Mouse (Mus musculus) left cerebral cortex, postnatal 25 days (tissue): ENCODE measurements at regions not wholly inside any gene's neighbourhood (a gene's known extent, or its start where the extent isn't known, plus 50 kb on each side); places are given as distances from the start of the nearest gene placed in this dataset.

Source experiments
- DNase-seq, 2 experiments: peaks; one replicate each; pipeline ENCODE4 v3.0.0; 2022; ENCODE audit warnings: low spot score in 2 of 2, mixed read lengths in 1 of 2
- intact Hi-C: fragments of 180-260 bp; cut with DNase I; formaldehyde crosslinking; loops from one replicate; pipeline ENCODE4 v1.15.1; 2025

DNA sequence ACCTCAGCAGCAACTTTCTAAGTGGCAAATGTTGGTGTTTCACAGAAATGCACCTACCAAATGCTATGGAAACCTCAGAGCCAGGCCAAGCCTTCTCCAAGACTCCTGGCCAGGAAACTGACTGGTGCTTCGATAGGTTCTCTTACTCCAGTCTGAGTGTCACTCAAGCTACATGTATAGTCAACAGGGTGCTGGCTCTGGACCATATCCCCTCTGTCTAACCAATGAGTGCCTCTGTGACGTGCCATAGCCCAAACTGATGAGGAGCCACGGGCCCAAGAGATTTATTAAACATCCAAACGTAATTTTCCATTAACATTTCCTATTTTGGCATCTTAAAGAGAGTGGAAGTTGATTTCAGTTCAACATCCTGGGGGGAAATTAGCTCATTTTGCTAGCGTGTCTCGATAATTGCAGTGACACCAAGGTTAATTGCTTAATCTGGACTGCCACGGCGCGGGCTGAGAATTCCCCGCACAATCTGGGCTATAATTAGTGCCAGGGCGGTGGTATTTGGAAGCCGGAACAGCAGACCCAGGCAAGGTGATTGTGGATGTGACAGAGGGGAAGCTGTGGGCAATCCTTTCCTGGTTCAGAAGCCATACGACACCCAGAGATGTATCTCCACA lies 94.5 kb upstream of the Zdhhc25 start:
- DNase-seq = no peak
- intact Hi-C loops = no loop called here

DNA sequence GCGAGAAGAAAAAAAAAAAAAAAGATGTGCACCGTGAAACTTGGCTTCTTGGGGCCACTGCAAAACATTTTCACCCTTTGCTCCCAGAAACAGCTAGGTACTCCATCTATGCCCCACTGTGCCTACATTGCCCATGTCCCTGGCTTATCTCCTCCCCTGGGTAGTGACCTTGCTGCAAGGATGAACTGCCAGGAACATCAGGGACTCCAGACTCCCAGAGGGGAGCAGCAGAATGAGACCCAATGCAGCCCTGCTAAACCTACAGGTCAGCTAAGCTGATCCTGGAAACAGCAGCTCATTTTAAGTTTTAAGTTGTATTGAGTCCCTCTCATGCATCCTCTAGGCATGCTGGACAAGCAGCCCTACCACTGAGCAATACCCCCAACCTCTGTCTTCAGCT lies 92.2 kb upstream of the Zdhhc25 start:
- DNase-seq = no peak
- intact Hi-C loops = no loop called here

DNA sequence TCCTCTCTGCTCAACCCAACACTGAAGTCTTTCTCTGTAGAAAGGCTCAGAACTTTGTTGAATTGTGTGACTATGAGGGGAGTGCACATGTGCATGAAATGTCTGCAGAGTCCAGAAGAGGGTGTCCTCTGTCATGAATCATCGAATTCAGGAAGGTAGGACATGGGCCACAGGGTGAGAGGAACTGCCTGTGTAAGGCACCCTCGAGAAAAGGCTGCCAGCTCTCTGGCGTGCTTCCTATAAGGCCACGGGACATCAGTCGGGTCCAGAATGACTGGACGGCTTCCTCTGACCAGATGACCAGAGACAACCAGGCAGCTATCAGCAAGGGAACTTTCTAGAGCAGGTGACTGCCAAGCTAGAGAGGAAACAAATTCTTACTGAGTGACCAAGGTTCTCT lies 91.1 kb upstream of the Zdhhc25 start:
- no peak for DNase-seq
- intact Hi-C loops = no loop called here

DNA sequence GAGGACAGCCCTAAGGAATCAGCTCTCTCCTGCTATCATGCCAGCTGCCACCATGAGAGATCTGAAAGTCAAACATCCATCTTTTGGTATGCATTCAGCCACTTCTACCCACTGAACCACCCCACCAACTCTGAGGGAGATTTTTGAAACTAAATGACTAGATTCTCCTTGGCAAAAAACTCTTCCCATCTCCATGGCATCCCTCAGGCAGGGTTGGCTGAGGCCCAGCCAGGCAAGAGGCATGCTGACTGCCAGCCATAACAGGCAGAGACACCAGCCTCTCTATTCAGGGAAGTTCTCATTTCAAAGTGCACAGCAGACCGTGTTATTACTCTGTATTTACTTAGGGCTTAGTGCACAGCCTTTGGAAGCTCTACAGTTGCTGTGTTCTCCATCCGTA lies 90.5 kb upstream of the Zdhhc25 start:
- intact Hi-C loops = no loop called here
- DNase-seq = peak; percentile 28 to 53

DNA sequence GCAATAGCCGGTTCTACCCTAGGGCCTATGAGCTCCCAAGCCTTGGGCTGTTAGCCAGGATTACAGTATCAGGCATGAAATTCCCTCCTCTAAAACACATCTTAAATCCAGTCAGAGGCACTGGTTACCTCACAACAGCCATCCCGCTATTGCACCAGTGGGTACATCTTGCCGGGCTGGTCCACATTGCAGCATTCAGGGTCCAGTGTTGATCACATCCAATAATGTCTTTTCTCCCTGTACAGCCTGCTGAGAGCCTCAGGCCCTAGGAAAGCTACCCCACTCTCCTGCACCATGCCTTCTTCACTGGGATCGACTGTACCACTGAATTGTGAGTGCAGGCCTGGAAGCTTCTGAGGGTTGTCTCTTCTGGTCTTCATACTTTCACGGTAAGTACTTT lies 86.0 kb upstream of the Zdhhc25 start:
- intact Hi-C loops = no loop called here
- DNase-seq = no peak

DNA sequence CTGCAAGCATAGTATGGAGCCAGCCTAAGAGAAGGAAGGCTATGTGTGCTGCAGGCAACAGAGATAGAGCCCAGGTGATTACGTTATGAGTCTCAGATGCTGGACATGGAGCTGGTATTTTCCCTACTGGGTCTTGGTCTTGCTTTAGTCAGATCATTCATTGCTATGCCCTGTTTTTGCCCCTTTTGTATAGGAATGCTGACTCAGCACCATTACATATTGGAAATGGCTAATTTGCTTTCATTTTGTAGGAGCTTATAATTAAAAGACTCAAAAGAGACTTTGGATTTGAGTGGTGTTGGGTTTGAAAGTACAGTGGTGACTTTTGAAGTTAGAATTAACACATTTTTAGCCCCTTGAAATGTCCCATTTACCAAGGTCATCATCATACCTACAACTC lies 68.9 kb upstream of the Zdhhc25 start:
- intact Hi-C loops = loop anchor here (10.0 kb wide), 2 partner anchors 126 to 906 kb away; no protein-coding TSS in a partner anchor

DNA sequence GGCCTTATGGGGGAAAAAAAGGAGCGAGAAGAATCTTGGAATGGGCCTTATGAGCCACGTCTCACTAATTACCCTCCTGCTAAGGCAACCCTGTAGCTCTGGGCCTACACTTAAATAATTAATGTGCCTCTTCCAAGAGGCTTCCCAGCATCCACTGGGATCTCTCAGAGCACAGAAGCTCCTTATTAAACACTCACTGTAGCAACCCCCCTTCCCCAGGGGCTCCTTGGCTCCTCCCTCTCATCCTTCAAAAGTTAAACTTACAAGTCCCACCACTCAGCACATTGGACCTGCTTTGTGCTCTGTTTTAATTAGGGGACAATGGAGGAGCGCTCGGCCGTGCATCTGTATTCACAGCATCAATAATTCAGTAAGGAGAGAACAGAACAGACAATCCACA lies 68.1 kb upstream of the Zdhhc25 start:
- no peak for DNase-seq

More for the DNA sequence above, 68.9 kb upstream of the Zdhhc25 start:
- no peak for DNase-seq

DNA sequence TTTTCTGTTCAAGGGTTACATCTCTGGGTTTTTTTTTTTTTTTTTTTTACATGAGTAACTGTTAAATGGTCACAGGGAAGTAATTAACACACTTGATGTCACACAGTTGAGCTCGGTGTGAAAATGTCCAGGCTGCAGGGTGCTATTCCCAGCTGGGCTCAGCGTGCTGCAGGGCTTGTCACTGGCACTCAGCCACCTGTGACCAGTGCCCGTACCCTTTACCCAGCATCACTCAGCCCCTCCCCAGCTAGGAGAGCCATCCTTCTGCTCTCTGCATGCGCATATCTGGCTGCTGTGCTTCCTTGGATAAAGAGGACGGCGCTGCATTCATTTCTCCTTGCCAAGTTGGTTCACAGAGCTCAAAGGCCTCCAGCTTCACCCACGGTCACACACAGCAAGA lies 66.7 kb upstream of the Zdhhc25 start:
- no peak for DNase-seq
- intact Hi-C loops = loop anchor here (10.0 kb wide), 2 partner anchors 129 to 909 kb away; no protein-coding TSS in a partner anchor

More for the DNA sequence above, 68.1 kb upstream of the Zdhhc25 start:
- intact Hi-C loops = loop anchor here (10.0 kb wide), 2 partner anchors 127 to 907 kb away; no protein-coding TSS in a partner anchor

DNA sequence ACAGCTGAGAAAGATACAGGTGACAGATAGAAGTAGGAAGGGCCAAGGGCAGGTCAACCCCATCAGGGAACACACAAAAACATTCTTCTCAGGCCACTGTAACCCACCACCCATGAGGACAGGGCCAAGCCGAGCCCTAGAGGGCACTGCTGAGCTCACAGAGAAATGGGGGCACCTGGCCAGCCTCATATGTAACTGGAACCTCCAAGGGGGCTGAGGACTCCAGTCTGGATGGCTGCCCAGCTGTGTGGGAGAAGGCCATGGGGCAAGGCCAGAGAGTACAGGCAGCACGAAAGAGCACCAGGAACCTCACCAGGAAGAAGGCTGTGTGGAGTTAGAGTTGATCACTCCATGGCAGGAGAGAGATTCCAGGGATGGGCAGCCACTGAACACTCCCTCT lies 64.6 kb upstream of the Zdhhc25 start:
- intact Hi-C loops = loop anchor here (5.0 to 10.0 kb wide), 5 partner anchors 131 to 911 kb away; no protein-coding TSS in a partner anchor
- DNase-seq = no peak

DNA sequence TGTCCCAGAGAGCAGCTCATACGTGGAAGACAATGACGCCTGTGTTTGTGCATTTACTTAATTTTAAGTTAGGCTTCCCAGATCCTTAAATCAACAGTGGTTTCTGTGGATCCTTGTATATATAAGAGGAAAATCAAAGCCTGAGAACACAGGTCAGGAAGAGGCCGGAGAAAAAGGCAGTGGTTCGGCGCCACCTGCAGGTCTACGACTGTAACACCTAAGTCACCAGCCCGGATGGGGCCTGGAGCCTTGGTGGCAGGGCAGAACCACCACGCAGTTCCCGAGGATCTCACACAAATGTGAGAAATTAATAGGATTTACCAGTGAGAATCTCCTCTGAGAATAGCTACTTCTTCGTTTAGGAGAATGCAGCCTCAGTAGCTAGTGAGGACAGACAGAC lies 62.9 kb upstream of the Zdhhc25 start:
- intact Hi-C loops = loop anchor here (5.0 to 10.0 kb wide), 5 partner anchors 132 to 912 kb away; no protein-coding TSS in a partner anchor
- peak; percentile 50 to 58 for DNase-seq

DNA sequence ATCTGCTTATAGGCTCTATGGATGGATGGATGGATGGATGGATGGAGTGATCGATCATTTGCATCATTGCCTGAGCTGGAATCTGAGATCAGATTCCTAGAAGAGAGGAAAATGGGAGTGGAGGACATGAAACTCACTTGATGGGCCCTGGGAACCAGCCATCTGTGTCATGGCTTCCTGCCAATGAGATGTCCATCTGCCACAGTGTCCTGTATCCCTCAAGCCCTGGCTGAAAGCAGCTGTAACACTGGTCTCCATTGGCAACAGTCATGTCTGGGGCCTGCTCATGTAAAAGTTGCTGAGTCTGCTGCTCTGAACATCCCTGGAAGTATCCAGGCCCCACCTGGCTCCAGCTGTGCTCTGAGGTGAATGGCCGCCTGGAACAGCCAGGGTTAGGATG lies 57.5 kb upstream of the Zdhhc25 start:
- DNase-seq = no peak
- intact Hi-C loops = no loop called here

DNA sequence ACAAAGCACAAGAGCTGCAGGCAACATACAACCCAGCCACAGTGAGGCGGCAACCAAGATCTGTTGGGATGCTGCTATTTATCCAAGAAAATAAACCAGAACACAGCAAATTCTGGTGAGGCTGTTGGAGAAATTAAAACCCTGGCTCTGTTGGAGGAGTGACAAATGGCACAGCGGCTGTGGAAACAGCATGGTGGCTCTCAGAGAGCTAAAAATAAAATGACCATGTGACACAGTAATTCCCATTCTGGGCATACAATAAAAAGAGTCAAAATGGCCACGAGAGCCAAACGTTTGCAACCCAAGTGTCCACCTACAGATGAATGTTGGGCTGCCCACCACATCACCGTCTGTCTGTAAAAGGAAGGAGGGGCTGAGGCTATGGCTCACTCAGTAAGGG lies 55.9 kb upstream of the Zdhhc25 start:
- intact Hi-C loops = no loop called here
- DNase-seq = no peak

DNA sequence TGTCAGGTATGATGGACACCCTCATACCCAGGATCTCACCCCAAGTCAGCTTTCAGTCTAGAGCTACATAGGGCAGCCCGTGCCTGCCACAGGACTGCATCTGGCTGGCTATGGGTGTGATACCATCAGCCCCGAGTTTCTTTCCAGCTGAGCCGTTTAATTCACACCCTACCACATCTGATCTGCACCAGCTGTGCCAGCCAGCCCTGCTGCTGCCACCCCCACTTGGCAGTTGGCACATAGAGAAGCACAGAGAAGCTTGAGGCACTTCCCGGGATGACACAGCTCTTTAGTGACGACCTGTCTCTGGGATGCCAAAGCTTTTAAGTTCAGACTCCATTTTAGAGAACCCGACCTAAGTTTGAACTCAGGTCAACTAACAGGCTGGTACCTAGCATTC lies 51.8 kb upstream of the Zdhhc25 start:
- intact Hi-C loops = no loop called here
- DNase-seq = peak in 1 of 2 experiments; percentile 35
